Mouse (Mus musculus) layer of hippocampus, postnatal 36 days (tissue): Measurements from ENCODE around the gene Uvrag. TPM values are rescaled to one million over a fixed set of nuclear protein-coding genes. Genes with fewer than 3 reads are reported as not detected.
A peak's percentile ranks its signal among the peaks of the same experiment; 100 is the strongest.

Source experiments
- DNase-seq, 2 experiments: peaks; one replicate each; pipeline ENCODE4 v3.0.0; 2022
- total RNA-seq, 2 experiments: library from RNA; stranded (reverse); gene quantifications; 2 replicates each; pipeline ENCODE4 v1.2.3; 2021

Uvrag gene
- total RNA-seq, 2 experiments from 2014 or later, result 49.0 to 50.7 TPM

- no peak for DNase-seq
Observed at GRCm38 (mm10) chr7:99164873-99165410, 24.0 kb upstream of the Uvrag start.

- DNase-seq, result no peak
Observed at GRCm38 (mm10) chr7:99162462-99162861, 21.5 kb upstream of the Uvrag start.

- no peak for DNase-seq
Observed at GRCm38 (mm10) chr7:99161961-99162360, 21.0 kb upstream of the Uvrag start.

- DNase-seq, result no peak
Observed at GRCm38 (mm10) chr7:99161529-99161928, 20.6 kb upstream of the Uvrag start.

- DNase-seq, result no peak
Observed at GRCm38 (mm10) chr7:99160995-99161394, 20.1 kb upstream of the Uvrag start.

GRCm38 (mm10) chr7:99159446-99159845, 18.5 kb upstream of the Uvrag start:
- DNase-seq, result no peak

- no peak for DNase-seq
Observed at GRCm38 (mm10) chr7:99158904-99159303, 18.0 kb upstream of the Uvrag start.

GRCm38 (mm10) chr7:99158011-99158410, 17.1 kb upstream of the Uvrag start:
- DNase-seq, result no peak

- DNase-seq, result no peak
Observed at GRCm38 (mm10) chr7:99156737-99157136, 15.8 kb upstream of the Uvrag start.

- DNase-seq, result no peak
Observed at GRCm38 (mm10) chr7:99155311-99156289, 14.7 kb upstream of the Uvrag start.

GRCm38 (mm10) chr7:99154648-99155151, 13.8 kb upstream of the Uvrag start:
- no peak for DNase-seq

GRCm38 (mm10) chr7:99153686-99154202, 12.8 kb upstream of the Uvrag start:
- DNase-seq, result no peak

- no peak for DNase-seq
Observed at GRCm38 (mm10) chr7:99152756-99153155, 11.8 kb upstream of the Uvrag start.

GRCm38 (mm10) chr7:99151342-99151741, 10.4 kb upstream of the Uvrag start:
- DNase-seq, result peak; percentile 91

GRCm38 (mm10) chr7:99149017-99149416, 8.1 kb upstream of the Uvrag start:
- no peak for DNase-seq

- DNase-seq, result no peak
Observed at GRCm38 (mm10) chr7:99147494-99147893, 6.6 kb upstream of the Uvrag start.

GRCm38 (mm10) chr7:99146906-99147305, 6.0 kb upstream of the Uvrag start:
- no peak for DNase-seq

- no peak for DNase-seq
Observed at GRCm38 (mm10) chr7:99146011-99146410, 5.1 kb upstream of the Uvrag start.

GRCm38 (mm10) chr7:99144616-99145015, 3.7 kb upstream of the Uvrag start:
- peak in 1 of 2 experiments; percentile 37 for DNase-seq

- no peak for DNase-seq
Observed at GRCm38 (mm10) chr7:99143244-99143643, 2.3 kb upstream of the Uvrag start.

GRCm38 (mm10) chr7:99141919-99142606, 1.1 kb upstream of the Uvrag start:
- DNase-seq, result no peak

- DNase-seq, result no peak
Observed at GRCm38 (mm10) chr7:99140511-99140910, 430 bp downstream of the Uvrag start.
